Mouse (Mus musculus) lung, postnatal 36 days (tissue): Measurements from ENCODE around the gene Lhx2.

Experiments used
- DNase-seq: peaks from one replicate; pipeline ENCODE4 v3.0.0; 2022; ENCODE audit warnings: mixed read lengths

Gene Lhx2

DNA sequence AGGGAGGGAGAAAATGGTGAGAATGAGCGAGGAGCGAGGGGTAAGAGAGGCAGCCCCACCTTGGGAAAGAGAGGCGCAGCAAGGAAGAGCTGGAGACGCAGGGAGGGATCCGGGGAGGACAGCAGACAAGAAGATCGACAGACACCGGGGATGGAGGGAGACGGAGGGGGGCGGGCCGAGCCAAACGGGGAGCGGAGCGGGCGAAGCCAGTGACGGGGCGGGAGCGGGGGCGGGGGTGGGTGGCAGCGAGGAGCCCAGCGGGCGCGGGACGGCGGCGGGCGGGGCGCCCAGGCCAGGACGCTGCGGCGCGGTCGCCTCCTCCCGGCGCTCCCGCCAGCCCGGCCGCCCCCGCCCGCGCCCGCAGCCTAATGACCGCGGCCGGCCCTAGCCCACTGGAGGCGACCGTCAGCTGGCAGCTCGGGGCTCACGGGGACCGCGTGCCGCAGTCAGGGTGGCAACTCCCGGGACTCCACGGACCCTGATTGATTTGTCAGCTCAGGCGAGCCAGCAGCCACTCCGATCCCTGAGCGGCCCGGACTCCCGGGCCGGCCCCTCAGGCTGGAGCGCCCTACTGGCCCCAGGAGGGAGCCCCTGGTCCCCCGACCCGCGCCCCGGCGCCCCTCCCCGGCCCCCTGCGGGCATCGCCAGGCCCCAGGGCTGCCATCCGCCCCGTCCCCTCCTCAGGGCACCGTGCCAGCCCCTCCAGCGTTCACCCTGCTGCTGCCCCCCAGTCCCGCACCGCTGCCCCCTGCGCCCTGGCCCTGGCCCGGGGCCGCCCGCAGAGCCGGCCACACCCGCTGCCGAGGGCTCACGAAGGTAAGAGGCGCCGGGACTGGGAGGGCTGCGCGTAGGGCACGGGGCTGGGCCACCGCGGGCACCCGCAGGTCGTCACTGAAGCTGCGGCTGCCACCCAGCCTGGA, at the start of gene Lhx2:
TSS of gene Lhx2 (plus strand) at position 292 of the 920 bp plus-strand sequence.
- no peak for DNase-seq

DNA sequence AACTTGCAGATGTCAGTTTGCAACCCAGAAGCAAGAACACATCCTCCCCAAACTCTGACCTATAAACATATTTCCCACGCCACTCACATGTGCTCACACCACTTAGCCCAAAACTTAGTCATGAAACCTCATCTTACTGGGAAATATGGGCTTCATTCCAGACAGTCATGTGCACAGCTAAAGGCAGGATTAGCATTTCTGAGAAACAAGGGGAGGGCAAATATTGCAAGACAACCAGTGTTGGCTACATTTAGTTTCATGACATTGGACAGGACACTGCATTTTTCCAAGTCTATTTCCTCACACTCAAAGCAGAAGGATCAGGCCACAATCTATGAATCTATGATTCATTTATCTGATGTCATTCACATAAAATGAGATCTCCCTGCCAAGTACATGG, 47.6 kb upstream of the Lhx2 start:
- peak; percentile 44 for DNase-seq

DNA sequence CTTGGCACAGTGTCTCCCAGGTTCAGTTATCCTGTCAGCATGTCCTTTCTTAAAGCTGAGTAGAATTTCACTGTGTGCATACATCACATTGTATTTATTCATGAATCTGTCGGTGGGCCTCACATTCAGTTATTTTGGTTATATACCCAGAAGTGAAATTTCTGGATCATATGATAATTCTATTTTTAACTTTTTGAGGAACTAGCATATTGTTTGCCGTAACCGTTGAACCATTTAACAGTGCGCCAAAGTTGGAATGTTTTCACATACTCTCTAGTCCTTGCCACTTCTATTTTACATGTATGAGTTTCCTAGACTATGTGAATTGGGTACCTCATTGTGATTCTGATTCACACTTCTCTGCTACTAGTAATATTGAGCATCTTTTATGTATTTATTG, 43.1 kb upstream of the Lhx2 start:
- DNase-seq, result no peak

DNA sequence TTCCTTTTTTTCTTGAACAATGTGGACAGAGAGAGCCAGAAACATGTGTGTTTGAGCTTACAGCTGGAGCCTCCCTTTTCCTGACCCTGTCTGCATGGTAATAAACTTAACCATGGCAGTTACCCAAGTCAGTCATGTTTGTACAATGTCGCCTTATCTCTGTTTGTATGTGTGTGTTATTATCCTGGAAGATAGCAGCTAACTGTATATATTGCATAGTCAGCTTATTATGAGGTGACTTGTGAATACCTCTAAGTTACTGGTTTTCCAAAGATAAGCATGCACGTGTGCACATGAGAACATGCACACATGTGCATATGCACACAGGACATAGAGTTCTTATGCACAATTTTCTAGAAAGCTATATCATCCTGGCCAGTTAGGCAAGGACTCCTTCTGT, 38.1 kb upstream of the Lhx2 start:
- no peak for DNase-seq

DNA sequence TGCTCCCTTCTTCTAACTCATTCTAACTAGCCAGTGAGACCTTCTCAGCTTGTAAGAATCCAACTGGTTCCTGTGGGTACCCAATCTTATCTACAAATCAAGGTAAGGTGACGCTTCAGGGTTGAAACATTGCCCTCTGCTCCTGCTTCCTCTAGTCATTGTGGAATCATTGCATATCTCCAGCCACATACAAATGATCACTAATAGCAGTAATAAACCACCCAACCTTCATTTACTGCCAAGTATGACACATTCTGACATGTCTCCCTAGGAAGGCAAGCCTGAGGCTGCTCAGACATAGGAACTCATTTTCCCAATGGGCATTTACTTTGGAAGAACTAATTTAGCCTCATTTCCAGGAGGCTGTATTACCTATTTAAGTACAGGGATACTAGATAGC, 33.9 kb upstream of the Lhx2 start:
- DNase-seq, result no peak

DNA sequence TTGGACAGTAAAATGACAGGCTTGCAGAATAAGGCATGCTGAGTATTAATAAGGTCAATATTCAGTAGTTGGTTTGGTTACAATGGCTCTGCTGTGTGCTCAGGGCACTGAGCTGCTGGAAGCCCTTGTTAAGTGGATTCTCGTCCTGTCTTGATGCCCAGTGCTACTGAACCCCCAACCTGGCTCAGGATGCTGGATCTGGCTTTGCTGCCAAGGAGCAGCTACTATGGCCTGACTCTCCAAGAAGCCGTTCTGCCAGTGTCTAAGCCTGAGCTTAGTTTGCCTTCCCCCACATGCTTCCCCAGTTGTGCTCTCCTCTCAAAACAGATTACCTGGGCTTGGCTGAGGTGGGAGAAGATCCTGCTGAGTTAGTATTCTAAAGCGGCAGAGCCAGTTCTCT, 26.2 kb upstream of the Lhx2 start:
- no peak for DNase-seq

DNA sequence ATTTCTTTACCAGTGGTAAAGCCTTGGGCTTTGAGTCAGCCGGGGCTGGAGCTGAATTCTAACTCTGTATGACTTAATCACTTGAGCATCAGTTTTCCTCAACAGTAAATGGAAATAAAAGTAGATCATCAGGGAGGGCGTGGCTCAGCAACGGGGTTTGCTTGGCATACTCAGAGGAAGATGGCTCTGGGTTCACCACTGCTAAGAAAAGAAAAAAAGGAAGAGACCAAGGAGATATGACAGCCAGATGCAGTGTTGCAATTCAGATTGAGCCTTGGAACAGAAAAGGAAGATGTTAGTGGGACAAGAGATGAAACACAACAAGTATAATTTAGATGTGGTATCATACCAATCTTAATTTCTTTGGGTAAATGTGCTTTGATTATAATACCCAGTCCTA, 25.7 kb upstream of the Lhx2 start:
- DNase-seq, result peak; percentile 14

DNA sequence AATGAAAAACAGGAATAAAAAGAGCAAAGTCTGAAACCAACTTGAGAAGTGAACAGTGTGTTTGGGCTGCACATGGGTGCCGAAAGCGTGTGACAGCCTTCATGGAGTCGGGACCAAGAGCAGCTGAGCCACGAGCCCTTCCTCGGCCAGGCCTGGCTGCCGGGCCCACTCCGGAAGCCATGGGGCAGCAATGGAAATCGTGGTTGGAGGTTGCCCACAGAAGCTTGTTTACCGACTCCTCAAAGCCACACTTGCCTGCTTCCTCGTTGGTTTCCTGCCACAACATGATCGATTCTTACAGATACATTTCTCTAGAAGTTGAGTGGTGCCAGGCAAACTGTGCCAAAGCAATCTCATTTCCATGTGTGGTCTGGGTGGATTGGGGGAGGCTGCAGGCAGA, 20.0 kb upstream of the Lhx2 start:
- no peak for DNase-seq

DNA sequence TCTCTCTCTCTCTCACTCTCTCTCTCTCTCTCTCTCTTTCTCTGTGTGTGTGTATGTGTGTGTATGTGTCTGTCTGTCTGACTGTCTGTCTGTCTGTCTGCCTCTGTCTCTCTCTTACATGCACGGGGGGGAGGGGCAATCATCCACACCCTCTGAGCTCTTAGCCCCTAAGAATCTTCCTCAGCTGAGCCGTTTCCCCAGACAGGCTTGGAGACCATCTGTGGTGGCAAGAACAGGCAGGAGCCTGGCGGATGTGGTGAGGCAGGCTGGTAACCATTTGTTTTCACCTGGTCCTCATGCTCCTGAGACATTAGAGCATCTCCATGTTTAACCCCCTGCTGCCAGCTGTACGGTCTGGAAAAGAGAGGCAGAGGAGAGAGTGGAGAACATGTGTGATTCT, 18.2 kb upstream of the Lhx2 start:
- no peak for DNase-seq

DNA sequence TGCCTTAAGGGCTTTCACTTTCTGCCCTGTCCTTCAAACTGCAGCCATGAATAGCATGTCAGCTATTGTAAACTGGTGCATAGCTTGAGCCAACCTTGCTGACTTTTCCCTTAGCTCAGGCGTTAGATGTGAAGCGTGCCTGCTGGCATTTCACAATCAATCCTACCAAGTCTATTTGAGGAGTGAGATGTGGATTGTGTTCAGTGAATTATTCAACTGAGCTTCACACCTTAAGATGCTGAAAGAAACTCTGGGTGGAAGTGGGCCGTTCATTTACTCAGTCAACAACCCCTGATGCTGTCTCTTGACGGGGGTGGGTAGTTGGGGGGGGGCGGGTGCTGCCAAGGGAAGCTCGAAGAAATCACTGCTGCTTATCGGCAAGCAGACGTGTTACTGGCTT, 15.7 kb upstream of the Lhx2 start:
- DNase-seq, result no peak

DNA sequence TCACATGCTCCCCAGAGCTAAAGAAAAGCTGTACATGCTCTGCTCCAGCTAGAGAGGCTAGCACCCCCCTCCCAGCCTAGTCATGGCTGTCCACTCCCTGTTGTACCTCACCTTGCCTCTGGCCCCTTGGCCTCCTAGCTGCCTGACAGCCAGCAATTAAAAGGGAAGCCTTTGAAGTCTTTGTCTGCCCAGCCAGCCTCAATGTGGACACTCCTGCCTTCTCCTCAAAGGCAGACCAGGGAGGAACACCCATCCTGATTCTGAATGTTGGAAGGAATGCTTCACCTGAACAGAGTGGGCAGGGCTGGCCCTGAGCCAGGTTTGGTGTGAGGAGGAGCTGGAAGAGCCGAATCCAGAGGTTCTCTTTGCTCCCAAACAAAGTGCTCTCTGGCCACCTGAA, 12.4 kb upstream of the Lhx2 start:
- no peak for DNase-seq

DNA sequence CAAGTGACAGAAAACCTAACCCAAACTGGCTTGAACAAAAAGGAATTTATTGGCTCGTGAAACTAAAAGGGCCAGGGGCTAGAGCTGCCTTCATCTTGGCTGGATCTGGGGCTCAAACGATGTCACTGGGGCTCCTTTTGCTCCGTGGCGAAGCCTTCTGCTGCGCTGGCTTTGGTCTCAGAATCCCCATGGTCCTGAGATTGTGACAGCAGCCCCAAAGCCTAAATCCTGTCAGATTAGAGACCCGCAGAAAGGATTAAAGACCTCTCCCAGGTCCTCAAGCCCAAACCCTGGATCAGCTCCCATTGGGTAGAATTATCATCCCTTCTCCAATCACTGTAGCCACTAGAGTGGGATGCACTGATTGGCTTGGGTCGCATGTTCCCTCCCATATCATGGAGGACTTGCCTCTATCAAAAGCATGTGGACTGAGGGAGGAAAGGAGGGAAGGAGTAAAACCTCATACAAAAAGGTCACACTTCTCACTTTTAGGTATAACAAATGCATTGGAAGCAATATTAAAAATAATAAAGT, 5.4 kb upstream of the Lhx2 start:
- no peak for DNase-seq

DNA sequence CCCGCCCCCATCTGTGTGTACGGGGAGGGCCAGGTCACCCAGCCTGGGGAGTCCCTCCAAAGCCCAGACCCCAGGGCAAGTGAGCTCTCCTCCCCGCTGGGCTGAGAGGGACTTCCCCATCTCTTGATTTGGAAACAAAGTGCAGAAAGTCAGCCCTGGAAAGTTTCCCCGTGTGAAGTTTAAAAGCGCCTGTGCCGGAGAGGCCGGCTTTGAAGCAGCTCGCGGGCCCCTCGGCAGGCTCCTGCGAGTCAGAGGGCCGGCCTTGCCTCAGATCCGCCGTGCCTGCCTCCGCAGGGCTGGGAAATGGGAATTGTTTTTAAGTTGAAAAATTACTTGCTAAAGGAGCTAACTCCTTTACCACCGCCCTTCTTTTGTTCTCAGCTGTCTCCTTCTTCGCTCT, 2.5 kb upstream of the Lhx2 start:
- no peak for DNase-seq

DNA sequence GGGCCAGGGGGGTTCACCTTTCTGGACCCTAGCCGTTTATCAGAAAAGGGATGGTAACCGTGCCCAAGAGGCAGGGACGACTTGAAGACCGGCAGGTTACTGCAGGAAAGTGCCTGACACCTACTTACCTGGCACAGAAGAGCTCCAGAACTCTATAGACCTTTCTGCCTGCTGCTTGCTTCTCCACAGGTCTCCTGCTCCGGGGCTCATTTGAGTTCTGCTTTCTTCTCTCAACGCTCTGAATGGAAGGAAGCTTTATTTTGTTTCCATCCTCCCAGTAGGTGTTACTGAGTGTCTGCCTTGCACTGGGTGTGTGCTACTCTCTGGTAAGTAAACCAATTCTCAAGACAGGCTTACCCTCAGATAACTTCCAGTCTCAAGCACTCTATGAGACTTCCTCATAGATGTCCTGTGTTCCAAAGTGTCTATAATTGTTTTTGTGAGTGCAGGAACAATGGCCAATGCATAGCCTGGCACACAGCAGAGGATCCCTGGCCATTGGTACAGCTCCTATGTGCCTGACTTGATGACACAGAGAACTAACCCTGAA, 1.9 kb upstream of the Lhx2 start:
- no peak for DNase-seq

DNA sequence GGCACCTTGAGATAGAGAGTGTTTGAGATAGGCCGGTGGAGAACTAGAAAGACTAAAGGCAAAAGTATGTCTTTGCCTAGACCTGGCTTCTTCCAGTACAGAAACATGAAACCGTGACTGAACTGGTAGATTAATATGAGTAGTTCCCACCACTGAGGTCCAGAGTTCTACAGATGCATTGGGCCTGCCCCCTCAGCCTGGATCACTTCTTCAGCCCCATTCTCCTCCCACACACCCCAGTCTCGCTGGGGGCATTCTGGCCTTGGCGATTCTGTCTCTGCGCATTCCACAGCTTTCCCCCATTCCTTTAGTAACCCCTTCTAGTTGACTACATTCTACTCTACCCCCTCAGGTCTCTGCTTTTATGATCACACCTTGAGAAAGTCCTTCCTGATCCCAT, 1.4 kb upstream of the Lhx2 start:
- DNase-seq, result no peak

DNA sequence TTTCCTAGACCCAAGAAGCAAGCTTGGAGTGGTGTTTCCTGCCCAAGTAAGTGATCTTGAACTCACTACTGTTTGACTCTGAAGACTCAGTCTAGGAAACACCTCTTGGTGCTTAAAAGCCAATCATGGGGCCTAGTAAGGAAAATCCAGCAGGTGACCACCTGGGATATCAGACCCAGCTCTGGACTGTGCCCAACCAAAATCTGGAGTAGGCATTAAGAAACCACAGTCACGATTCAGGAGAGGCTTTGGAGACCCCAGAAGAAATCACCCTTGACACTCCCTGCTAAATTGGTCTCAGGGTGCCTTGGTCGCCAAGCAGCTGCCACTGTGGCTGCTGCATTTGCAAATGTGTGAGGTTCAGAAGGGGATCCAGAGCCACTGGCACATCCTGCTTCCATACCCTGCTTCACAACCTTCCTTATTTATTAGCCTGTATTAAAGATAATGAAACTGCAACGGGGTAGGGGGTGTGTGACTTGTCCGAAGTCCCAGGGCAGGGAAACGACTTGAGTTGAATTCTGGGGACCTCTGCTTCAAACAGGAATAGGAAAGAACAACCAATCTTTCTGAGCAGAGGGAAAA, 641 bp upstream of the Lhx2 start:
- DNase-seq, result no peak

DNA sequence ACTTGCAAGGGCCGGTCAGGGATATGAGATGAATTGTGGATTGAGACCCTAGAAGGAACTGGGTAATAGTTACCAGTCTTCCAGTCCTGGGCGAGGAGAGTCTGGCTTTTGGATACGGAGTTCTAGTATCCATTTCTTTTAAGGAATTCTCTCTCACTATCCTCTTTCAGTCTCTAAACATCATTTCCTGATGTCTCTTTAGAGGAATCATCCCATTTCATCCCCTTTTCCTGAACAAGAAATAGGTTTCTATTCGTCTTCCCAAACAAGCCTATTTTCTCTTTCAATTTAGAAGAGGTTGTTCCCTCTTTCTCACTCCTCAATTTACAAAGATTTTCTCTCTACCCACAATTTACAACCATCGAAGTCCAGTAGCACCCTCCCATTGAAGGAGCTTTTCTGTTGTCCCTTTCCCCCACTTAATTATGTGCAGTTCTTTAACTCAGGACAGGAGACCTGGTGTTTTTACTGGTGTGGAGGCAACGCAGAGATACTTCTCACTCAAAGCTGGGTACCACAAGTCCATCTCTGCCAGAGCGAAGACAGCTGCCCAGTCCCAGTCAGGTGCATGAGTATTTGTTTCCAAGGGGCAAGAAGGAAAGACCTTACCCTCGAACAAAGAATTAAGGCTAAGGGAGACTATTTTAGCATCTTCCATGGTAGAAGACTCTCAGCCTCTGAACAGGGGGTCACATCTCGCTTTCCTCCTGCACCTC, 987 bp downstream of the Lhx2 start:
- DNase-seq, result no peak

DNA sequence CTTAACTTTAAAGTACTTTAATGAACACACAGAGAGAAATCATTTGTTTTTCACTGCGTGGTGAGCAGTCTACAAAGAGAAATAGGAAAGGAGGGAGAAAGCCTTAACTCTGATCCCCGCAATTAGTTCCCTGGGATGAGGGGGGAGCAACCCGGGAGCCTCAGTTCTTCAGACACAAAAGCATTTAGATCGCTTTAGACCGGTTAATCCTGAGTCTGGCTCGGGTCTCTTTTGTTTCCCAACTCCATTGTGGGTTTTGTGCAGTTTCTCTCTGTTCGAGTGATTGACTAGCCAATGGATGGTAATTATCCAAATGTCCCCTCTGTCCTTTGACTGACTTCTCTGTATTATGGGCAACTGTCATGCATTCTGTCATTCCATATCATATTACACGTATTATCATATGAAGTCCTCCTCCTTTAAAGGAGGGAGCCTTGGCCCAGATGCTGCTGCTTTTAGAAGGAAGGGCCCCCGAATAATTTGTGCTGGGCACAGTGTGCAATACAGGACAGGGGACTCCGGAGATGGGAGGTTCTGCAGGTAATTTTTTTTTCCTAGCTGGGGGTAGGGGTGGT, 1.6 kb downstream of the Lhx2 start:
- DNase-seq, result no peak

DNA sequence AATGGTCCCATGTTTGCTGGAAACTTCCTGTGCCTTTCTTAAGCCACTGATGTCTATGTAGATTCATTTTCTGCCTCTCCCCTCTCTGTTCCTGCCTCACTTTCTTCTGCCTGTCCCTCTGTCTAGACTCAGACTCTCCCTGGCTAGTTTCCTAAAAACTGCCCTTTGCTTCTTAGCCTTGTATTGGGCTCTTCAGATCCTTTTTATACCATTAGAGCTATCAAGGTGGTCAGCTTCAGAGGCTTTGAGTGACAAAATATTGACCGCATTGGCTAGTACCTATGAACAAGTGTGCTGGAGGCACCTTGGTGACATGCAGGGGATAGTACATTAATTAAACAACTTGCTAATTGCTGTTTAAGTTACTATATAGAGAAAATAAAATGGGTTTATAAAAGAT, 4.5 kb downstream of the Lhx2 start:
- DNase-seq, result no peak

DNA sequence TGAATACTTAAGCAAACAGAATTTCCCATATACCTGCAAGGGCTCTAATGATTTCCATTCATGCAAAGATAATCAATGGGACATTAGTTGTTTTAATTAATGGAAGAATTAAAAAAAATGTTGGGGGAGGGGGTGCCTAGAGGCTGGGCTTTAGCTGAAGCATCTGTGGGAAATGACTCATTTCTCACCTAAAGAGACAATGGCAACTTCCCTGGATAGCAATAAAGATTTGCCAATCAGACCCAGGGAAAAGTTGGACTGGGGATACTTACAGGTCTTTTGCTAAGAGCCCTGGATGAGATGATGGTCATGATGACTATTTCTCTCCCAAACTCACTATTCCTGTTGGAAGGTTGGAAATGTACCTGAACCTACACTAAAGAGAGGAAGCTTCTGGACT, 5.6 kb downstream of the Lhx2 start:
- DNase-seq, result no peak

DNA sequence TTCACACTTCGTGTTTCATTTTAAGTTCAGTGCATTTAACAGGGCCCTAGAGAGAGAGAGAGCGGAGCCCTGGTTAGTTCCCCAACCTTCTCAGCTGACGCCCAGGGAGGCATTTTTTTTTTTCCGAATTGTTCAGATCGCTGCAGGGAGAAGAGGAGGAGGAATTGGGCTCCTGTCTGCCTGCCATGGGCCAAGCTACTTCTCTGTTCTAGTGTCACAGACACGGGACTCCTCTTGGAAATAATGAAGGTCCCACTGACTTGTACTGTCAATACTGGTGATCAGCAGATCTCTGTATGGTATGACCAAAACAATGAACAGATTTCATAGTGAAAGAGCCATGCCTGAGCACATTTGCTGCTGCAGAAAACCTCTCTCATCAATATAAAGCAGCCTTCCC, 7.3 kb downstream of the Lhx2 start:
- DNase-seq, result no peak

DNA sequence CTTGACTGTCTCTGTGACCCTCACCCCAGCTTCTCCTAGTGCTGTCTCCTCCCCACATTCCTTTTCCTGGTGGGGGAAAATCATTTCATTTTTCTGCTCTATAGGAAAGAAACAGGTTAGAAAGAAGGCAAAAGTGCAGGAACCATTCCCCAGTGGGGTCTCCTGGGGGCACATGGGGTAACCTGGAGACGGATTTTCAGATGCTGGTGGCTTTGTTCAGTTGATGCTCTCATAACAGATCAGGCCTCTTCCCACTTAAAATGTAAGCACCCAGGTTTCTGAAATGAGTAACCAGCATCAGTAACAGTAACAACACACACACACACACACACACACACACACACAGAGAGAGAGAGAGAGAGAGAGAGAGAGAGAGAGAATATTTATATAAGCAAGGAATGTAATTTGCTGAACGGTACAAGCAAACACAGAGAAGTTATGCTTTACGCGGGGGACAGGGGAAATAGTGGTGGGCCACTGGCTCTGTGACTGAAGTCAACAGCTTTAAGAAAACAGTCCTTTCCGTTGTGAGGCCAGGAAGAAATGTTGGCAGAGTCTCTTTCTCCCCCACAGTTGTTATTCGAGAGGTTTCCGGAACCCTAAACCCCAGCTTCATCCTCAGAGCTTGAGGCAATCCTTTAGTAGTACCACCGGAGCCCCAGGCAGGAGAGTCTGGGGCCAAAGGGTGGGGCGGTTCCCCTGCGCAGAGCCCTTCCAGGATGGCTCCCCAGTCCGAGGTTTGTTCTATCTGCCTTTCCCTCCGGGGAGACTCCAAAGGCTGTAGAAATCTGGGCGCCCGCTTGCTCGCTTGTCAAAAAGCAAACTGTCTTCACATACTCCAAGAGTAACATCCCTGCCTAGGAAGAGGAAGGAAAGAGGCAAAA, 8.0 kb downstream of the Lhx2 start:
- no peak for DNase-seq
